Comparison of ENCODE assay signal across 8 mouse cellular contexts in the genomic region with DNA sequence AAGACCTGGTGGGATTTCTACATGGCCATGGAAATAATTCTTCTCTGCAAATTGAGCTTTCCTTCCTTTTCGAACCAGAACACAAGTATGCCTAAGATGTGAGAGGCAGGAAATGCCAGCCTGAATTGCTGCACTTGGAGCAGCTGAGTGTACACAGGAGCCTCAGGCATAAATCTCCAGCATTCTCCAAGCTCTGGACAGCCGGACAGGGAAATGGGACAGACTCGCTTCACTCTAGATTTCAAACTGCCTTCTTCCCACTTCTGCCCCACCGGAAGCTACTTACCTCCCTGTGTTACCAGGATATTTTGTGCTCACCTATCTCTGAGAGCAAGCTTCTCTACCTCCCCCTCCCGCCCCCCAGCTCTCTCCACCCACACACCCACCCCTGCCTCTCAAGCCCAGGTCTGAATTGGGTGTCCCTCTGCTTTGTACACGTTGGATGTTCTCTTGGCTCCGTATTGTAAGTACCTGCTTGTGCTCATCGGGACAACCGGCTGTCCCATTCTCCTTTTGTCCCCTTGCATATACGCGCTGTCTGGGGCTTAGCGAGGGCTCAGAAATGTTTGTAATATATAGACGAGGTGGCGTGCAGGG. TPM values are rescaled to one million over a fixed set of nuclear protein-coding genes. Genes with fewer than 3 reads are reported as not detected.
DNase-seq lines count a peak whose midpoint lies in the region; ATAC-seq lines count a peak whose summit lies in the region.

No protein-coding gene starts in this region.

- H3K9me3 ChIP-seq in embryonic facial prominence, embryonic 14.5 days (ENCODE audit: control insufficient read depth, low read length): no peaks in the 10 kb centered on the region
- H3K9me3 ChIP-seq in intestine, embryonic 15.5 days: no peaks in the 10 kb centered on the region
- no peaks in the 10 kb centered on the region for H3K9me3 ChIP-seq in neural tube, embryonic 12.5 days

- peak overlapping the region; percentile 65 for H3K9ac ChIP-seq in embryonic facial prominence, embryonic 14.5 days (ENCODE audit: low read depth, low read length)
- H3K9ac ChIP-seq in intestine, embryonic 15.5 days: peak overlapping the region; percentile 54
- peak overlapping the region; percentile 63 for H3K9ac ChIP-seq in neural tube, embryonic 12.5 days

- H3K27me3 ChIP-seq in embryonic facial prominence, embryonic 14.5 days (replicated peaks; ENCODE audit: control insufficient read depth, insufficient read depth, low read length): peaks cover 32% of the 10 kb centered on the region
- H3K27me3 ChIP-seq in intestine, embryonic 15.5 days (replicated peaks): peaks cover 4% of the 10 kb centered on the region; the same call in 1 of the 2 replicates
- H3K27me3 ChIP-seq in neural tube, embryonic 12.5 days (replicated peaks): peaks cover 26% of the 10 kb centered on the region

- no peak overlapping the region for H3K27ac ChIP-seq in embryonic facial prominence, embryonic 14.5 days (replicated peaks; ENCODE audit: low read depth, low read length)
- H3K27ac ChIP-seq in intestine, embryonic 15.5 days: no peak overlapping the region
- H3K27ac ChIP-seq in neural tube, embryonic 12.5 days: no peak overlapping the region

- H3K4me1 ChIP-seq in embryonic facial prominence, embryonic 14.5 days (ENCODE audit: control insufficient read depth, insufficient read depth, low read length): peaks cover 3% of the 10 kb centered on the region; the same call in 1 of the 2 replicates
- H3K4me1 ChIP-seq in intestine, embryonic 15.5 days (replicated peaks): peaks cover 11% of the 10 kb centered on the region
- peaks cover 8% of the 10 kb centered on the region; the same call in 1 of the 2 replicates for H3K4me1 ChIP-seq in neural tube, embryonic 12.5 days

- DNase-seq in kidney, postnatal 14 days: peak; percentile 11
- DNase-seq in kidney, adult 9 months: no peak
- DNase-seq in embryonic facial prominence, embryonic 14.5 days (ENCODE audit: low spot score): no peak
- DNase-seq in cerebellum, postnatal 10 days: no peak
- no peak for DNase-seq in urinary bladder, postnatal 25 days (ENCODE audit: low spot score)
- DNase-seq in adrenal gland, postnatal 14 days: no peak

- H3K36me3 ChIP-seq in embryonic facial prominence, embryonic 14.5 days (ENCODE audit: control insufficient read depth, insufficient read depth, low read length): no peaks in the 10 kb centered on the region
- H3K36me3 ChIP-seq in intestine, embryonic 15.5 days: no peaks in the 10 kb centered on the region
- H3K36me3 ChIP-seq in neural tube, embryonic 12.5 days: no peaks in the 10 kb centered on the region

- peak overlapping the region; percentile 56 for H3K4me3 ChIP-seq in embryonic facial prominence, embryonic 14.5 days (ENCODE audit: low read depth, low read length)
- H3K4me3 ChIP-seq in intestine, embryonic 15.5 days (replicated peaks): peak overlapping the region; percentile 53
- H3K4me3 ChIP-seq in neural tube, embryonic 12.5 days: peak overlapping the region; percentile 53

- H3K4me2 ChIP-seq in embryonic facial prominence, embryonic 14.5 days (ENCODE audit: low read depth, low read length): peak overlapping the region; percentile 98
- peak overlapping the region; percentile 96 for H3K4me2 ChIP-seq in intestine, embryonic 15.5 days (replicated peaks)
- peak overlapping the region; percentile 96 for H3K4me2 ChIP-seq in neural tube, embryonic 12.5 days (replicated peaks)

- 5% methylated on average over 14 of the region's 14 CpGs for WGBS in embryonic facial prominence, embryonic 14.5 days
- 4% methylated on average over 14 of the region's 14 CpGs for WGBS in intestine, embryonic 15.5 days
- WGBS in neural tube, embryonic 12.5 days: 5% methylated on average over 14 of the region's 14 CpGs

- ATAC-seq in embryonic facial prominence, embryonic 14.5 days (ENCODE audit: low read depth): no peak; the same call in 1 of the 2 replicates
- ATAC-seq in intestine, embryonic 15.5 days: peak; percentile 48; the same call in 1 of the 2 replicates
- no peak for ATAC-seq in neural tube, embryonic 12.5 days (ENCODE audit: low FRiP score, low read depth)

RNA-seq across cellular contexts. Expression of a gene that starts 0.5 kb away (rescaled TPM):
- 1.5 and 1.7 TPM in 2 replicates for polyA plus RNA-seq in embryonic facial prominence, embryonic 14.5 days (2014; fragmentation: Nextera tagmentation; extraction: Ambion mirVana)
- 1.1 and 1.9 TPM in 2 replicates for polyA plus RNA-seq in intestine, embryonic 15.5 days (2015; fragmentation: Nextera tagmentation; extraction: Ambion mirVana)
- polyA plus RNA-seq in neural tube, embryonic 12.5 days (2016; fragmentation: Nextera tagmentation; extraction: Ambion mirVana): 1.4 and 2.1 TPM in 2 replicates
- 5.0 and 6.6 TPM in 2 replicates for total RNA-seq in adrenal gland, postnatal 14 days (2021)
